Mouse (Mus musculus) spleen, postnatal 10 days (tissue): ENCODE data around the gene AC124108.1.

ENCODE experiments used
- DNase-seq, 2 experiments: peaks; one replicate each; pipeline ENCODE4 v3.0.0; 2021 to 2022; ENCODE audit warnings: low spot score in 2 of 2

The AC124108.1 gene

DNA sequence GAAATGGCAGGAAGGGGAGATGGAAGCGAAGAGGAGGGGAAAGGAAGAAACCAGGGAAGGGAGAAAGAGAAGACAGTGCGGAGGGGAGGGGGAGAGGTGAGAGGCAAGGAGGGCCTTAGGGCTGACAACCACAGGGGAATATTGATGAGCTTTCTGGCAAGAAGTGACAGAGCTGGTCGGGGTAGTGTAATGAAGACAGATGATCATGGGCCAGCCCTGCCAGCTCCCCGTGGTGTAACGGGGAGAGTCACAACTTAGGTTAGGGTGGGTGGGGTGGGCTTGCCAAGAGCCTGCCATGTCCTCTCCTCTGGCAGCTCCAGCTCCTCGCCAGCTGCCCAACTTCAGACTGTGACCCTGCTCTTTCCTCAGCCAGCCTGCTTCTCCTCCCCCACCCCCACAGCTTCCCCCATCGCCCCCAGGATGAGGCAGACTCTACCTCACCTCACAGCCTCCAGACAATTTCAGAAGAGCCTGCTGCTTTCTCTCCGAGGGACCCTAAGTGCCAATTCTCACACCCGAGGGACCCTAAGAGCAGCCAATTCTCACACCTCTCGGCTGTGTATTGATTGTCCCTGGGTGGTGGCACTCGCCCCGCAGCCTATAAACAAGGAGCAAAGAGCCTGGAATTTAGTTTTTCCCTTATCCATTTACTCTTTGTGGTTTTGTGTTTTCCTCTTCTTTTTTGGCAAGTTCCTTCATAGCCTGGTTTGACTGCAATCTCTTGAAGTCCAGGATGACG lies 26.3 kb upstream of the AC124108.1 start:
- no peak for DNase-seq

- DNase-seq: peak in 1 of 2 experiments; percentile 58
Measured at GRCm38 (mm10) chr1:132165859-132166258, 25.4 kb upstream of the AC124108.1 start.

- peak in 1 of 2 experiments; percentile 39 for DNase-seq
Measured at GRCm38 (mm10) chr1:132168115-132168767, 23.0 kb upstream of the AC124108.1 start.

GRCm38 (mm10) chr1:132170698-132171097 lies 20.6 kb upstream of the AC124108.1 start:
- no peak for DNase-seq

DNA sequence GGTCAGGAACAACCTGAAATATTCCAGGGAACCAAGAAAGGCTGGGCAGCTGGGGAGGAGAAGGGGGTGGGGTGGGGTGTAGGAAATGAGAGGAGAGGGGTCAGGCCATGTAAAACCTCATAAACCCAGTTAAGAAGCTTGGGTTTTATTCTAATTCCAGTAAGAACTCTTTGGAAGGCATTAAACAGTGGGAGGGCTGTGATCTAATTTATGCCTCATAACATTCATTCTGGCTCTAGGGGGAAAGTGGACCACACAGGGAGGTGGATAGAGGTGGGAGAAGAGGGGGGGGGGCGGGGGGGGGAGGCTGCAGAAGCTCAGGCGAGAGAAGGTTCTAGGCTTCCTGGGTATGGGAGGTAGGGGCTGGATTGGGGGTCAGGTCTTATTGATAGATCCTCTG lies 19.6 kb upstream of the AC124108.1 start:
- no peak for DNase-seq

DNA sequence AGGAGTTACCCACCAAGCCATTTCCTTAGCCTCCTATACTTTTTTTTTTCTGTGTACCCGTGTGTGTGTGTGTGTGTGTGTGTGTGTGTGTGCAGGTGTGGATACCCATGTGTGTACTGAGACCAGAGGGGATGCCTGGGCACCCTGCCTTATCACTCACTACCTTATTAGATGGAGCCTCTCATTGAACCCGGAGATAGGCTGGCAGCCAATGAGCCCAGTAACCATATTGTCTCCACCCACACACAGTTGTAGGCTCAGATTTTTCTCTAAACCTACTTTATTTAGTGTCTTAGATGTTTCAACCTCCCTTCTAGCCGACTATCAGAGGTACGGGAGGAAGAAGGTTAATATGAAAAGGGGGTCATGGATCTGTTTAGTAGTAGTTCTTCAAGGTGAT lies 5.0 kb upstream of the AC124108.1 start:
- no peak for DNase-seq

DNA sequence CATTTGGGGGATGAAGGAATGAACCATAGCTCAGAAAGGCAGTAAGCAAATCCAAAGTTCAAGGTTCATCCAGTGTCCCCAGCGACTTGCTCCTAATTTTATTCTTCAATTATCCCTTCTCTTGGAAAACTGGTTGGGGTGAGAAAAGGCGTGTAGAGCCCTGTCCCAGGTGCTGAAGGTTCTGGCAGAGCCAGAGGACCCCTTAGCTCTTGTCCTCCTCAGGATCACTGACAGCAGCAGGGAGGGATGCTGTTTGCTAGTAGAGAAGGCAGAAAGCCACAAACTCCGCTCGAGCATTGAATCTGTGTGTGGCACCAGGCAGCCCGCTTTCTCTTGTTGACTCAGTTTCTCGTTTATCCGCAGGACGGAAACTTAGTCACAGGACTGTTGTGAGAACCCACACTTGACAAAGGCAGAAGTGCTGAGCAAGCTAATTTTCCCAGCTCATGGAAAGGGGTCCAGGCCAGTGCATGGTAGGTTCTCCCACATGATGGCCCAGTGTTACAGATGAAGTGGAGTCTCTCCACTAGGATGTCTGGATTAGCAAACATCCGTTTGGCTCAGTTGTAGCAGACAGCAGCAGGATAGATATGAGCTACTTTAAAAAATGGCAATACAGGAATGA lies 2.7 kb upstream of the AC124108.1 start:
- DNase-seq: no peak

GRCm38 (mm10) chr1:132189231-132189630 lies 2.0 kb upstream of the AC124108.1 start:
- no peak for DNase-seq

- DNase-seq: no peak
Measured at GRCm38 (mm10) chr1:132190040-132190513, 1.2 kb upstream of the AC124108.1 start.

GRCm38 (mm10) chr1:132190621-132191092 lies 600 bp upstream of the AC124108.1 start:
- DNase-seq: no peak

DNA sequence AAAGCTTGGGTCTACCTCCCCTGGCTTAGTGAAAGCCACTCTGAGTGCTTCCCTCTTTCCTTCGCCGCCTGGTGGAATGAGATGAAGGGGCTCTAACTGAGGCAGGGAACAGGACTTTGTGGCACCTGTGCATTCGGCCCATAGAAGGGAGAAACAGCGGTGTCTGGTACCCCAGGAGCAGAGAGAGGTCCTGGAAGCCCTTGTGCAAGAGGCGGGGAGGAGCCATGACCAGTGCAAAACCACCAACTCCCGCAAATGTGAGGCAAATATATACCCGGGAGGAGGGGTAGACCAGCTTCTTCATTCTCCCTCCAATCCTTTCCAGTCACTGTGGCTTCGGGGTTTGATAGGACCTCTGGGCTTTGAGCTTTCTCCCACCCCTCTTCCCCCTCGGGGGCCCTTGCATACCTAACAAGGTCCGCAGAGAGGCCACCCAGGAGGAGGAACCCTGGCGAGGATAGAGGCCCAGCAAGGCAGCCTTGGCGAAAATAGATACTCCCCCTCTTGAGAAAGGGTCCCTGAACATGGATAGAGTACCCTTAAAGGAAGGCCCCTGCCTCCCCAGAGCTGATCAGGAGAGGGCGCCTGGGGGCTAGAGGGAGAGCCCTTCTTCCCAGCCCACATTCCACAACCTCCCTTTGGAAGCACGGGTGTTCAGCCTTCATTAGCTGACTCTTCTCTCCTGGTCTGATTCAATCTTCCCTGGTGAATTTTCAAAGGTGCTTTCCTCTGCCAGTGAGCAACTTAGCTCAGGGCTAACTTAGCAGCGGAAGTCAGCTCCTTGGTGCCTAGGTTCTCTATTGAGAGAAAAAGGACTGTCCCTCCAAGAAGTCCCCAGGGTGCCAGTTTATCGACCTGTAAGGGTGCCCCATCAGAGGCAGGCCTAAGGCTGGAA lies 776 bp downstream of the AC124108.1 start:
- no peak for DNase-seq

DNA sequence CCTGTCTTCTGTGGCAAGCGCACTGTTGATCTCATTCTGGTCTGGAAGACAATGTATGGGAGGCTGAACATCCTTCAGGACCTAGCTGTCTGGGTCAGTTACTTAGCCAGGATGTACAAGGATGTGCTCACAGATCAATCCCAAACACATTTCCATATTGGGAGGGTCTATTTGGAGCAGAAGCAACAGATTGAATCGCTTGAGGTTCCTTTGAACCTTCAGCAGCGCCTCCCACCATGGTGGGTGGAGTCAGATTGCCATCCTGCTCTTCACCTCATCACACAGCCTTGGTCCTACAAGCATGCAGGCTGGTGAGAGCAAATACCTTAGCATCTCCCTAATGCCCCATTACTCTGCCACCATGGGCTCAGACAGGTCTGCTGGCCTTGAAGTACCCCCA lies 2.5 kb downstream of the AC124108.1 start:
- DNase-seq: no peak

DNA sequence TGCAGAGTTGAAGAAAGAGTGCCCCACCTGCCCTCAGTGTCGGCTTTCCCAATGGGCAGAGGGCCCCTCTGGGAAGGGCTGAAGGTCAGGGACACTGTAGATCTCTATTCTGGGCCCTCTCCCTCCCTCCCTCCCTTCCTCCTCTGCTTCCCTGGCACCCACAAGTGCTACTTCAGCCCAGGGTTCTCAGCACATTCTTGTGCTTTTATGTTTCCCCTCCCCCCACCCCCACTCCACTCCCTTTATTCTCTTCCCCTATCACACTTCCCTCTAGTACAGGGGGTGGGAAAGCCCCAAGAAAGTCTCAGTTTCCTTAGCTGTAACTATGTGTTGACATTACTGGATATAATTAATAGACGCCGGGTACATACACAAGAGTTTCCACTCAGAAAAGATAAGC lies 3.4 kb downstream of the AC124108.1 start:
- no peak for DNase-seq

- DNase-seq: no peak
Measured at GRCm38 (mm10) chr1:132195100-132195499, 3.8 kb downstream of the AC124108.1 start.

- DNase-seq: no peak
Measured at GRCm38 (mm10) chr1:132195681-132196080, 4.4 kb downstream of the AC124108.1 start.

DNA sequence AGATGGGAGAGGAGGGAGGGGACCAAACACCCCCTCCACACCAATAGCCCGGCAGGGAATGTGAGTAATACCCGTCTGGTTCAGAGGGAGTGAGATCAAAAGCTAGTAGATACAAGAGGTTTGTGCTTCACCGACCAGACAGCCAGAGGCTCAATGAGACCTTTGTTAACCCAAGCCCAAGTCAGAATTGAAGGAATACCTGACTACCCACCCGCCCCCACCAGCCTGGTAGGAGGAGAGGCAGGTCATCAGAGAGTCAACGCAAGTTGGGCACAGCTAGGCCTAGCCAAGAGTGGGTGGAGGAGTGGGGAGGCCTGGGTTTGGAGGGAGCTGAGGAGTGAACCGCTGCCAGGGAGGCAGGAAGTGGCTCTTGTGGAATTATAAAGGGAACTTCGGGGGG lies 5.1 kb downstream of the AC124108.1 start:
- DNase-seq: no peak

DNA sequence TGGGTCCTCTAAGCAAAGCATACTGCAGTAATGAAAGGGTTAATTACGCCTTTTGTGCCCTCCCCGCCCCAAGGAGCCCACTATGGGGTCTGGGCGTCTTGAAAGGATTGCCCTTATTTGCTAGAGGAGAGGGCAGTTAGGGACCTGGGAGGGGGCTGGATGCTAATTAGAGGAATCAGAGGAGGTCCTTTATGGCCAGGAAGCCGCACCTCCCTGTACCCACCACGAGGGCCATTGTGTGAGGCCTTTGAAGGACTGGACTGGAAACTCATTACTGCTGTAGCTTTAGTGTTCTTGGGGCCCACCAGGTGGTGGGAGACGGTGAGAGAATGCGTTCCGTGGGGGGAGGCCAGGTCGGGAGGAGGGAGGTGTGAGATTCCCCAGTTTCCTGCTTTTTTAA lies 6.4 kb downstream of the AC124108.1 start:
- DNase-seq: no peak

GRCm38 (mm10) chr1:132198401-132199071 lies 7.3 kb downstream of the AC124108.1 start:
- DNase-seq: peak in 1 of 2 experiments; percentile 2

- no peak for DNase-seq
Measured at GRCm38 (mm10) chr1:132199244-132199643, 8.0 kb downstream of the AC124108.1 start.

DNA sequence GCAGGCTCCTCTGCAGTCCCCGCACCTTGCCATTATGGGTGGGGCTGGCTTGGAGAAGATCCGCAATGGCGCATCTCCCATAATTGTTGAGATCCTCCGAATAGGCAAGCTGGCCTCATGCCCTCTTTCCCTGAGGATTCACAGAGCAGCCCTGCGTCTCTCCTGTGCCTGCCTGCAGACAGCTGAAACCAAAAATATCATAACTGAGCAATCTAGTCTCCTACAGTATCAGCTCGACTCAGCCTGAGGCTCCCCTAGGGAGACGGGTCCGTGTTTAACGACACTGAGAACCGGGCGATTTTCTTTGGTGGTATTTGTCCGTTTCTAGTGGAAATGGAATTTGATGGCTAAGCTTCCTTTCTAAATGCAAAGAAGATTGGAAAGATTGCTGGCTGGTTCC lies 8.7 kb downstream of the AC124108.1 start:
- peak in 1 of 2 experiments; percentile 7 for DNase-seq
